Mouse (Mus musculus) heart, adult 18-20 months (tissue): Measurements from ENCODE around the gene Adat3. TPM values are rescaled to one million over a fixed set of nuclear protein-coding genes. Genes with fewer than 3 reads are reported as not detected.
"Not testable (repeated sequence)": the region's sequence is repeated elsewhere in the genome, so short reads cannot be mapped to it uniquely, and the experiment has no call there.

Experiments
- DNase-seq, 2 experiments: peaks; one replicate each; pipeline ENCODE4 v3.0.0; 2021 to 2022; ENCODE audit warnings: mixed read lengths in 1 of 2
- total RNA-seq, 2 experiments: library from RNA; stranded (reverse); gene quantifications; 2 replicates each; pipeline ENCODE4 v1.2.3; 2021

Adat3 gene
- total RNA-seq, 2 experiments from 2014 or later: 1.1 to 1.5 TPM

- no peak for DNase-seq
These were observed 7.6 kb downstream of the Adat3 start for GRCm38 (mm10) chr10:80610116-80610785.

- peak in 1 of 2 experiments; percentile 68 for DNase-seq
These were observed 8.3 kb downstream of the Adat3 start for GRCm38 (mm10) chr10:80611024-80611423.

- DNase-seq: no peak
These were observed 9.2 kb downstream of the Adat3 start for GRCm38 (mm10) chr10:80611905-80612304.

DNA sequence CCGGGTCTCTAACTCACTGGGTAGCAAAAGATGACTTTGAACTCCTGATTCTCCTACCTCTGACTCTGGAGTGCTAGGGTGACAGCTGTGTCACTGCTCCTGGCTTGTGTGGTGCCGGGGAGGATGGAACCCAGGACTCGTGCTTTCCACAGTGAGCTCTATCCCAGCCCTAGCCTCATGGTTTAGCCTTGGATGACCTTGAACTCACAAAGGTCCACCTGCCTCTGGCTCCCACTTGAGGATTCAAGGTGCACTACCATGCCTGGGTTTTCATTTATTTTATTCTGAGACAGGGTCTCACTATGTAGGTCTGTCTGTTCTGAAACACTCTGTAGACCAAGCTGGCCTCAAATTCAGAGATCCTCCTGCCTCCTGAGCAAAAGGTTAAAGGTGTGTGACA lies 11.1 kb downstream of the Adat3 start:
- DNase-seq: no peak

DNA sequence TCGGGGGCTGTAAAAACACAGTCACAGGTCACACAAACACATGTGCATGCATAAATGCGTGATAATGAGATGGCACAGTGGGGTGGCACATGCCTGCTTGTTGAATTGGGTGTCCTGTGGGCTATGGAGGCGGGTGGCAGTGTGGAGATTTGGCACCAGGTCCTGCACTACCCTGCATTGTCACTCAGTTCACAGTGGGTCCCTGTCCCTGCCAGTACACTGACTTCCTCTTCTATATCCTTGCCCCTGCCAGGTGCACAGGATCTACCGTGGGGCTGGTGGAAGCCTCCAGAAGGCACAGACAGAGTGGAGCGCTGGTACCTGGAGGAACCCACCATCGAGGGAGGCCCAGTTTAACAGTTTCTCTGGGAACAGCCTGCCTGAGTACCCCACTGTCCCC lies 11.7 kb downstream of the Adat3 start:
- DNase-seq: no peak

GRCm38 (mm10) chr10:80618181-80618580 lies 15.5 kb downstream of the Adat3 start:
- peak in 1 of 2 experiments; percentile 54 for DNase-seq

DNA sequence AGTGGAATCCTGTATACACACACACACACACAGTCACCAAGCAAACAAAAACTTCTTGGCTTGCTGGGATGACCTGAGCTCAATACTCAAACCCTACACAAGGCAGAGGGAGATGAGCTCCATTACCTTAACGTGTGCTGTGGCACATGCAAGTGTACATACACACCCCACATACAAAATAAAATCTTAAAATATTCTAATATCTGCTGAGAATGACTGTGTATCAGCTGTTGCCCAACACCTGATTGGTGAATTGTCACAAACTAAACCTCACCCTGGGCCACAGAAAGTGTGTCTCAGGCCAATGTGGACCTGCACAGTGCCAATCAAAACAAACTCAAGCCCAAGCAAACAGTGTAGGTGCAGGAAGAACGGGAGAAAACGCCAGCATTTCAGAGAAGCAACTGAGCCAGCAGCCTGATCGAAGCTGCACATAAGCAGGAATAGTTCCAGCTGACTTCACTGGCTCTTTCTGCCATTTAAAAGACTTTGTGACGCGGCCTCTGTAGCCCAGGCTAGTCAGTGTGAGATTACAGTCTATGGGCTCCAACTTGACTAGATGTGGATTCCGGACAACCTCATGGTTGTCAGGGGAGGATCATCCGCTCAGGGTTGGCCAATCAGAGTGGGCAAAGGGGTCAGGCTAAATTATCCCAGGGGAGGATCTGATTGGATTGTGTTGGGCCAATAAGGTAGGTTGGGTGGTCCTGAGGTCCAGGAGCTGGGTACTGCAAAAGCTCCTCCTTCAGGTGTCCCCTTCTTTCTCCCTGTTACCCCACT lies 17.0 kb downstream of the Adat3 start:
- DNase-seq: peak; percentile 27 to 51

GRCm38 (mm10) chr10:80620365-80620764 lies 17.7 kb downstream of the Adat3 start:
- no peak for DNase-seq

- no peak for DNase-seq
These were observed 18.4 kb downstream of the Adat3 start for GRCm38 (mm10) chr10:80620796-80621689.

DNA sequence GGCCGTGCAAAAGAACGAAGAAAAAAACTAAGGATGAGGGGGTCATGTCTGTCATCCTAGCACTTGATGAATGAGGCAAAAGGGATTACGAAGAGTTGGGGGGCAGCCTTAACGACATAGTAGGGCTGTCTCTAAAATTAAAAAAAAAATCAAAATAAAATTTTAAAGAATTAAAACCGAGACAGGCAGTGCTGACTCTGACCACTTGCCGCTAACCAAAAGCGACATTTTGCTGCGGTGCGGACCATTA lies 18.9 kb downstream of the Adat3 start:
- DNase-seq: no peak

- DNase-seq: peak; percentile 99
These were observed 19.4 kb downstream of the Adat3 start for GRCm38 (mm10) chr10:80621940-80622660.

- peak in 1 of 2 experiments; percentile 45 for DNase-seq
These were observed 20.2 kb downstream of the Adat3 start, which contains the start of gene Csnk1g2 for GRCm38 (mm10) chr10:80622661-80623456. Gene Csnk1g2, plus strand, starts transcription at chr10:80622838.

DNA sequence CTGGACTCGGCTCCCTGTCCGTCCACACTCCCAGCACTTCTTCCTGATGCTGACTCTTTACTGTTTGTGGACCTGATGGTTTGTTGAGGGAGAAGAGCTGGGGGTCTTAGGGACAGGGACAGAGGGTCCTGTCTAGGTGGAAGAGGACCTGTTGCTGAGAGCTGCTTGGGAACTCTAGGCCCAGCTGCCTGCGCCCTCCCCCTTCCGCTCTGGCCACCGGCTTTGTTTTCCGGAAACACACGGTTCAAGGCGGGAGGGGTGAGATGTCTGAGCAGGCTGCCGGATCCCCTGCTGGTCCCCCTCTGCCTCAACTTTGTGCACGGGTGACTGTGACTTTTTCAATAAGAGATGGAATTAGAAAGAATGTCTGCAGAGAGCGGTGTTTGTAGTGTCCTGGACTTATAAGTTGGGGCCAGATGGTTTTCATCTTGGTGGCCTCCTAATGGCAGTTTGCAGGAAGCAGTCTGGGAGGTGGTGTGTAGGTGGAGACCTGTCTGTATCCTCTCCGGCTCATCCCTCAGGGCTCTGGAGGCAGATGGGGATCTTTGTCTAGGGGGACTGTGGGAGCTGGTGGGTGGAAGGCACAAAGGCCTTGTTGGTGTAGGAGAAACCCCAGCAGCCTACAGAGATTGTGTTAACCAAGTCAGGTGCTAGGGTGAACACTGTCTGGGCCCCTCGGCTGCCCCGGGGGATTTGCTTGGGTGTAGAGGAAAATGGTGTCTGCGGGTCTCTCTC lies 20.9 kb downstream of the Adat3 start:
- DNase-seq: peak; percentile 72 to 83

DNA sequence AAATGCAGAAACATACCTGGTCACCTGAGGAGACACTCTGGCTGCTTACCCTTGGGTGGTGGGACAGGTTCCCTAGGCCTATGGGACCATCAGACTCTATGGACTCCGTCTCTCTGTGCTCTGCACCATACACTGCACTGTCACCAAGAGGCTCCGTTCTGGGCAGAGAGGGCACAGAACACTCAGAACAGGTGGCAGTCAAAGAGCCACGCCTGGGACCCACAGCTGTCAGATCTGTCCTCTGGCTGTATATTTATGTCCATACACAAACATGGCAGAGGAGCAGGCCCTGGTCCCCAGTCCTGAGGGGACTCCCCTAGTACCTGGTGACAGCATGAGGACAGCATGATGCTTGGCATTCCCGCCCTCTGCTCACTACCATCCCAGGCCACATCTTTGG lies 23.1 kb downstream of the Adat3 start:
- DNase-seq: no peak

- DNase-seq: peak; percentile 48 to 75
These were observed 25.0 kb downstream of the Adat3 start for GRCm38 (mm10) chr10:80627685-80628084.

- no peak for DNase-seq
These were observed 26.2 kb downstream of the Adat3 start for GRCm38 (mm10) chr10:80628925-80629324.

DNA sequence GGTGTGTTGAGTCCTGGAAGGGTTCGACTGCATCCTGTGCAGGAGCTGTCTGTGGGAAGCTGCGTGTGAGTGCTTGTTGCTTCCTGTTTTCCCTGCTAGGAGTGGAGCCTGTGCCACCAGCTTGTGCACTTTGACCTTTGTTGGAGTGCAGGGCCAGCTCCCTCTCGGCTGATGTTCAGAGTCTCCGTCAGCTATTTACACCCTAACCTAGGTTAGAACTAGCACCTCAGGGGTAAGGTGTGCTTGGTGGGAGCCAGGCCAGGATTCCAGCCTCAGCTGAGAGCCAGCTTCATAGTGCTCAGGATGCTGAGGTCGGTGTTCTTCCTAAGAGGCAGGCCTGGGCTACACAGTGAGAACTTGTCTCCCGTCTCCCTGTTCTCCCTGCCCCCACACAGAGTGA lies 32.7 kb downstream of the Adat3 start:
- DNase-seq: no peak

GRCm38 (mm10) chr10:80646936-80647335 lies 44.3 kb downstream of the Adat3 start:
- no peak for DNase-seq

DNA sequence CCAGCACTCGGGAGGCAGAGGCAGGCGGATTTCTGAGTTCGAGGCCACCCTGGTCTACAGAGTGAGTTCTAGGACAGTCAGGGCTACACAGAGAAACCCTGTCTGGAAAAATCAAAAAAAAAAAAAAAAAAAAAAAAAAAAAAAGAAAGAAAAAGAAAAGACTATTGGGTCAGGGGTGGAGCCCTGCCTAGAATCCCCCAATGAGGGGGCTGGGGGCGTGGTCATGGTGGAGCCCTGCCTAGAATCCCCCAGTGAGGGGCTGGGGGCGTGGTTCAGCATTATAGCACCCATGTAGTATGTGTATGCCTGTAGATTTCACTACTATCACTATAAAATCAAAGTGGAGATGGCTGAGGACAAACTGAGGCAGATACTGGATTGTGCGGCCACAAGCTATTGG lies 47.2 kb downstream of the Adat3 start:
- DNase-seq: not testable (repeated sequence)

DNA sequence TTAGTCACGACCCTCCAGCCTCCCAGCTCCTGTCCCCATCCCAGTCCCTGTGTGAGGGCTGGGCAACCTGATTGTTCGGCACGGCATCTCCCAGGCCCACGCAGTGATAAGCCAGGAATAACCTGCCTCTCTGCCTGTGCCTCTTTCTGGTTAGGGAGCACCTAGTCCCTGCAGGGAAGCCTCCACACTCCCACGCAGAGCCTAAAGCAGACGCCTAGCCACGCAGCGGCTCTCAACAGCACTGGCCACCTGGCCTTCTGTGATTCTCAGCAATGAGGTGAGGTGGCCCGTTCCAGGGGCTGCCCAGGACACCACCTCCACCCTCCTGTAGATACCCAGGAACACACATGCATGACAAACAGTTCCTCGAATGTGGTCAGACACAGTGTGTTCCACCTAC lies 47.7 kb downstream of the Adat3 start:
- no peak for DNase-seq
